Mouse (Mus musculus) liver, embryonic 11.5 days (tissue): ENCODE data around the gene Cenpp. TPM values are rescaled to one million over a fixed set of nuclear protein-coding genes. Genes with fewer than 3 reads are reported as not detected.

Experiments used
- ATAC-seq: fragments of 200-750 bp; cut with Nextera tagmentation; replicated peaks from 2 replicates; pipeline ENCODE4 v1.8.0; 2017; ENCODE audit warnings: moderate number of reproducible peaks, mild to moderate bottlenecking, moderate TSS enrichment, moderate library complexity; ENCODE audit not compliant: low FRiP score
- DNase-seq: peaks from one replicate; pipeline ENCODE4 v3.0.0-alpha.2; 2017; ENCODE audit warnings: low spot score
- H3K27ac ChIP-seq: fragments of 300-500 bp; sonication (generic); 2 replicates; pipeline ENCODE4 v1.5.1; 2014; ENCODE audit warnings: mild to moderate bottlenecking, low read depth, low read length, control low read depth
- H3K27me3 ChIP-seq: fragments of 300-500 bp; sonication (generic); replicated peaks from 2 replicates; pipeline ENCODE4 v1.6.1; 2014; ENCODE audit warnings: low read length, mixed read lengths; ENCODE audit not compliant: control insufficient read depth, insufficient read depth
- H3K36me3 ChIP-seq: fragments of 300-500 bp; sonication (generic); 2 replicates; pipeline ENCODE4 v1.6.1; 2014; ENCODE audit warnings: mild to moderate bottlenecking, low read length, moderate library complexity, mixed read lengths; ENCODE audit not compliant: control insufficient read depth, insufficient read depth
- H3K4me1 ChIP-seq: fragments of 300-500 bp; sonication (generic); replicated peaks from 2 replicates; pipeline ENCODE4 v1.6.1; 2014; ENCODE audit warnings: low read length, mixed read lengths; ENCODE audit not compliant: control insufficient read depth, insufficient read depth
- H3K4me2 ChIP-seq: fragments of 300-500 bp; sonication (generic); 2 replicates; pipeline ENCODE4 v1.6.1; 2014; ENCODE audit warnings: mild to moderate bottlenecking, control low read depth, moderate library complexity
- H3K4me3 ChIP-seq: fragments of 300-500 bp; sonication (generic); 2 replicates; pipeline ENCODE4 v1.5.1; 2014; ENCODE audit warnings: low read depth, low read length, control low read depth
- H3K9ac ChIP-seq: fragments of 300-500 bp; sonication (generic); 2 replicates; pipeline ENCODE4 v1.6.1; 2014; ENCODE audit warnings: low read depth, low read length, control low read depth
- H3K9me3 ChIP-seq: fragments of 300-500 bp; sonication (generic); 2 replicates; pipeline ENCODE4 v1.6.1; 2016; ENCODE audit warnings: low read length, inconsistent platforms, mixed read lengths; ENCODE audit not compliant: control insufficient read depth
- WGBS: fragments of 180-500 bp; shearing (Covaris S2); extraction: QIAGEN DNeasy Blood & Tissue Kit; methylation state at CpG from one replicate; pipeline ENCODE4 v1.1.7; 2014; 5-methylcytosine and 5-hydroxymethylcytosine counted together
- polyA plus RNA-seq: library from polyadenylated mRNA; unstranded; fragments of >200 nt; fragmentation: Nextera tagmentation; extraction: Ambion mirVana; gene quantifications from 2 replicates; pipeline ENCODE4 v1.2.1, GENCODE M21; 2014

The Cenpp gene
- polyA plus RNA-seq, 1 experiment from 2014 or later = 38.5 TPM

- Histone ChIP-seq H3K4me3 (no peak overlapping the region), H3K4me2 (no peak overlapping the region), H3K4me1 (no peaks in the 10 kb centered on the region), H3K9me3 (no peaks in the 10 kb centered on the region), H3K36me3 (no peaks in the 10 kb centered on the region), H3K27ac (no peak overlapping the region), H3K9ac (no peak overlapping the region), H3K27me3 (no peaks in the 10 kb centered on the region)
- no peak for ATAC-seq
- 83% methylated on average over 2 of the region's 2 CpGs for WGBS
- no peak for DNase-seq
Observed at GRCm38 (mm10) chr13:49526235-49526634, 126.3 kb downstream of the Cenpp start.

- Histone ChIP-seq H3K27ac (no peak overlapping the region), H3K4me1 (no peaks in the 10 kb centered on the region), H3K27me3 (no peaks in the 10 kb centered on the region), H3K9me3 (no peaks in the 10 kb centered on the region), H3K36me3 (no peaks in the 10 kb centered on the region), H3K4me2 (no peak overlapping the region), H3K4me3 (no peak overlapping the region), H3K9ac (no peak overlapping the region)
- DNase-seq (no peak), ATAC-seq (no peak)
- 41% methylated on average over 2 of the region's 2 CpGs for WGBS
Observed at GRCm38 (mm10) chr13:49518761-49519160, 133.8 kb downstream of the Cenpp start.

GRCm38 (mm10) chr13:49507176-49507575 is 145.4 kb downstream of the Cenpp start:
- 85% methylated on average over 3 of the region's 3 CpGs for whole genome bisulfite sequencing
- DNase-seq = no peak
- Histone ChIP-seq H3K4me2 (no peak overlapping the region), H3K9ac (no peak overlapping the region), H3K27ac (no peak overlapping the region), H3K36me3 (no peaks in the 10 kb centered on the region), H3K9me3 (no peaks in the 10 kb centered on the region), H3K4me3 (no peak overlapping the region), H3K4me1 (no peaks in the 10 kb centered on the region), H3K27me3 (no peaks in the 10 kb centered on the region)
- no peak for ATAC-seq

- Histone ChIP-seq H3K4me1 (no peaks in the 10 kb centered on the region), H3K4me3 (no peak overlapping the region), H3K36me3 (no peaks in the 10 kb centered on the region), H3K27ac (no peak overlapping the region), H3K4me2 (no peak overlapping the region), H3K9me3 (no peaks in the 10 kb centered on the region), H3K27me3 (no peaks in the 10 kb centered on the region), H3K9ac (no peak overlapping the region)
- ATAC-seq (no peak), DNase-seq (no peak)
- WGBS = 87% methylated on average over 4 of the region's 4 CpGs
Observed at GRCm38 (mm10) chr13:49505776-49506175, 146.8 kb downstream of the Cenpp start.

GRCm38 (mm10) chr13:49504510-49504909 is 148.1 kb downstream of the Cenpp start, which contains the start of gene Ecm2:
Ecm2 (plus strand) TSS chr13:49504810.
- 77% methylated on average over 4 of the region's 4 CpGs for WGBS
- Histone ChIP-seq H3K4me2 (no peak within 1 kb of the TSS), H3K27ac (no peak within 1 kb of the TSS), H3K9me3 (no peaks in the 10 kb centered on the region), H3K9ac (no peak within 1 kb of the TSS), H3K36me3 (no peaks in the 10 kb centered on the region), H3K27me3 (no peaks in the 10 kb centered on the region), H3K4me3 (no peak within 1 kb of the TSS), H3K4me1 (no peaks in the 10 kb centered on the region)
- DNase-seq (no peak), ATAC-seq (no peak)

GRCm38 (mm10) chr13:49492376-49493368 is 159.9 kb downstream of the Cenpp start, which contains the start of gene Tes3-ps:
Tes3-ps (plus strand) TSS chr13:49493318.
- Histone ChIP-seq H3K9ac (no peak within 1 kb of the TSS), H3K4me1 (no peaks in the 10 kb centered on the region), H3K27ac (no peak within 1 kb of the TSS), H3K9me3 (no peaks in the 10 kb centered on the region), H3K4me3 (no peak within 1 kb of the TSS), H3K4me2 (no peak within 1 kb of the TSS), H3K27me3 (no peaks in the 10 kb centered on the region), H3K36me3 (no peaks in the 10 kb centered on the region)
- DNase-seq = no peak
- WGBS = 61% methylated on average over 6 of the region's 6 CpGs
- ATAC-seq = no peak

GRCm38 (mm10) chr13:49485388-49485787 is 167.2 kb downstream of the Cenpp start:
- DNase-seq = no peak

GRCm38 (mm10) chr13:49480551-49480950 is 172.0 kb downstream of the Cenpp start:
- 77% methylated on average over 5 of the region's 5 CpGs for WGBS

More at GRCm38 (mm10) chr13:49485388-49485787, 167.2 kb downstream of the Cenpp start:
- H3K9ac ChIP-seq = no peak overlapping the region
- 89% methylated on average over 5 of the region's 5 CpGs for WGBS
- no peak overlapping the region for H3K4me2 ChIP-seq
- ATAC-seq = no peak
- no peaks in the 10 kb centered on the region for H3K4me1 ChIP-seq
- no peaks in the 10 kb centered on the region for H3K9me3 ChIP-seq
- H3K4me3 ChIP-seq = no peak overlapping the region
- no peaks in the 10 kb centered on the region for H3K36me3 ChIP-seq
- no peak overlapping the region for H3K27ac ChIP-seq
- H3K27me3 ChIP-seq = no peaks in the 10 kb centered on the region

GRCm38 (mm10) chr13:49480057-49480456 is 172.5 kb downstream of the Cenpp start:
- DNase-seq (no peak), ATAC-seq (no peak)
- H3K9me3 ChIP-seq = no peaks in the 10 kb centered on the region
- H3K4me1 ChIP-seq = no peaks in the 10 kb centered on the region
- H3K27ac ChIP-seq = no peak overlapping the region
- WGBS = 87% methylated on average over 2 of the region's 2 CpGs
- no peak overlapping the region for H3K4me2 ChIP-seq
- no peaks in the 10 kb centered on the region for H3K36me3 ChIP-seq
- no peaks in the 10 kb centered on the region for H3K27me3 ChIP-seq
- no peak overlapping the region for H3K9ac ChIP-seq
- no peak overlapping the region for H3K4me3 ChIP-seq

More at GRCm38 (mm10) chr13:49480551-49480950, 172.0 kb downstream of the Cenpp start:
- Histone ChIP-seq H3K4me2 (no peak overlapping the region), H3K27me3 (no peaks in the 10 kb centered on the region), H3K4me1 (no peaks in the 10 kb centered on the region), H3K4me3 (no peak overlapping the region), H3K9me3 (no peaks in the 10 kb centered on the region), H3K9ac (no peak overlapping the region), H3K27ac (no peak overlapping the region), H3K36me3 (no peaks in the 10 kb centered on the region)
- DNase-seq = no peak
- ATAC-seq = no peak
